Mouse (Mus musculus) kidney, embryonic 16.5 days (tissue): ENCODE measurements around the gene Zc3h18. TPM values are rescaled to one million over a fixed set of nuclear protein-coding genes. Genes with fewer than 3 reads are reported as not detected.
A peak's percentile ranks its signal among the peaks of the same experiment; 100 is the strongest.

Experiments
- ATAC-seq: fragments of 200-750 bp; cut with Nextera tagmentation; 2 replicates; pipeline ENCODE4 v1.8.0; 2017; ENCODE audit warnings: moderate TSS enrichment; ENCODE audit not compliant: low FRiP score, low TSS enrichment
- H3K27ac ChIP-seq: fragments of 300-500 bp; sonication (generic); 2 replicates; pipeline ENCODE4 v1.5.1; 2014; ENCODE audit warnings: low read length
- H3K27me3 ChIP-seq: fragments of 300-500 bp; sonication (generic); 2 replicates; pipeline ENCODE4 v1.6.1; 2014; ENCODE audit warnings: low read length, control low read depth, mixed read lengths; ENCODE audit not compliant: insufficient read depth
- H3K36me3 ChIP-seq: fragments of 300-500 bp; sonication (generic); 2 replicates; pipeline ENCODE4 v1.6.1; 2014; ENCODE audit warnings: low read length, control low read depth, mixed read lengths; ENCODE audit not compliant: insufficient read depth
- H3K4me1 ChIP-seq: fragments of 300-500 bp; sonication (generic); 2 replicates; pipeline ENCODE4 v1.6.1; 2014; ENCODE audit warnings: low read length, control low read depth, mixed read lengths; ENCODE audit not compliant: insufficient read depth
- H3K4me2 ChIP-seq: fragments of 300-500 bp; sonication (generic); replicated peaks from 2 replicates; pipeline ENCODE4 v1.6.1; 2014; ENCODE audit warnings: low read depth, low read length
- H3K4me3 ChIP-seq: fragments of 300-500 bp; sonication (generic); 2 replicates; pipeline ENCODE4 v1.5.1; 2014; ENCODE audit warnings: mild to moderate bottlenecking, low read length
- H3K9ac ChIP-seq: fragments of 300-500 bp; sonication (generic); replicated peaks from 2 replicates; pipeline ENCODE4 v1.6.1; 2014; ENCODE audit warnings: low read length
- H3K9me3 ChIP-seq: fragments of 300-500 bp; sonication (generic); 2 replicates; pipeline ENCODE4 v1.6.1; 2016; ENCODE audit warnings: low read length, control low read depth
- WGBS: fragments of 180-500 bp; shearing (Covaris S2); extraction: QIAGEN DNeasy Blood & Tissue Kit; methylation state at CpG from one replicate; pipeline ENCODE4 v1.1.7; 2014; 5-methylcytosine and 5-hydroxymethylcytosine counted together
- polyA plus RNA-seq: library from polyadenylated mRNA; unstranded; fragments of >200 nt; fragmentation: Nextera tagmentation; extraction: Ambion mirVana; gene quantifications from 2 replicates; pipeline ENCODE4 v1.2.1, GENCODE M21; 2015

Zc3h18 gene
- polyA plus RNA-seq, 1 experiment from 2014 or later = 50.1 TPM

GRCm38 (mm10) chr8:122419881-122420555 is 43.6 kb downstream of the Zc3h18 start:
- Histone ChIP-seq H3K36me3 (peaks cover 36% of the 10 kb centered on the region), H3K9me3 (no peaks in the 10 kb centered on the region), H3K27me3 (no peaks in the 10 kb centered on the region), H3K4me1 (peaks cover 13% of the 10 kb centered on the region), H3K9ac (0 out of 2 replicates have a peak overlapping the region, but pooled peaks have one; percentile 6), H3K4me3 (no peak overlapping the region), H3K4me2 (no peak overlapping the region), H3K27ac (no peak overlapping the region)
- WGBS = 70% methylated on average over 9 of the region's 9 CpGs
- no peak for ATAC-seq

GRCm38 (mm10) chr8:122421376-122422070 is 45.1 kb downstream of the Zc3h18 start, which contains the start of gene Il17c:
TSS of gene Il17c (plus strand) at chr8:122422020.
- no peak within 1 kb of the TSS for H3K4me3 ChIP-seq
- no peak within 1 kb of the TSS for H3K9ac ChIP-seq
- H3K4me1 ChIP-seq = peaks cover 13% of the 10 kb centered on the region
- H3K27me3 ChIP-seq = no peaks in the 10 kb centered on the region
- H3K4me2 ChIP-seq = no peak within 1 kb of the TSS
- ATAC-seq = no peak
- H3K36me3 ChIP-seq = peaks cover 29% of the 10 kb centered on the region
- H3K9me3 ChIP-seq = no peaks in the 10 kb centered on the region
- H3K27ac ChIP-seq = no peak within 1 kb of the TSS
- 70% methylated on average over 14 of the region's 14 CpGs for WGBS

- Histone ChIP-seq H3K4me1 (peaks cover 13% of the 10 kb centered on the region), H3K4me2 (no peak overlapping the region), H3K9ac (no peak overlapping the region), H3K4me3 (no peak overlapping the region), H3K36me3 (peaks cover 14% of the 10 kb centered on the region; the same call in 1 of the 2 replicates), H3K27me3 (no peaks in the 10 kb centered on the region), H3K9me3 (no peaks in the 10 kb centered on the region), H3K27ac (no peak overlapping the region)
- no peak for ATAC-seq
- 86% methylated on average over 24 of the region's 24 CpGs for WGBS
These were observed 46.8 kb downstream of the Zc3h18 start for GRCm38 (mm10) chr8:122423217-122423616.

GRCm38 (mm10) chr8:122423659-122424058 is 47.2 kb downstream of the Zc3h18 start:
- no peaks in the 10 kb centered on the region for H3K27me3 ChIP-seq
- no peak overlapping the region for H3K27ac ChIP-seq
- H3K9me3 ChIP-seq = no peaks in the 10 kb centered on the region
- WGBS = 33% methylated on average over 5 of the region's 5 CpGs
- 0 out of 2 replicates have a peak, but pooled peaks have one; percentile 33 for ATAC-seq
- no peak overlapping the region for H3K4me2 ChIP-seq
- no peak overlapping the region for H3K9ac ChIP-seq
- H3K36me3 ChIP-seq = peaks cover 10% of the 10 kb centered on the region; the same call in 1 of the 2 replicates
- no peak overlapping the region for H3K4me3 ChIP-seq
- H3K4me1 ChIP-seq = peaks cover 13% of the 10 kb centered on the region

- no peak overlapping the region for H3K4me2 ChIP-seq
- H3K9ac ChIP-seq = no peak overlapping the region
- H3K9me3 ChIP-seq = no peaks in the 10 kb centered on the region
- WGBS = 85% methylated on average over 9 of the region's 9 CpGs
- H3K36me3 ChIP-seq = peaks cover 7% of the 10 kb centered on the region; the same call in 1 of the 2 replicates
- peaks cover 24% of the 10 kb centered on the region for H3K4me1 ChIP-seq
- H3K27ac ChIP-seq = no peak overlapping the region
- H3K27me3 ChIP-seq = no peaks in the 10 kb centered on the region
- no peak overlapping the region for H3K4me3 ChIP-seq
- ATAC-seq = no peak
These were observed 49.7 kb downstream of the Zc3h18 start for GRCm38 (mm10) chr8:122426145-122426544.

- ATAC-seq = no peak
- no peak overlapping the region for H3K4me2 ChIP-seq
- no peaks in the 10 kb centered on the region for H3K9me3 ChIP-seq
- no peak overlapping the region for H3K4me3 ChIP-seq
- WGBS = 90% methylated on average over 7 of the region's 7 CpGs
- H3K27ac ChIP-seq = no peak overlapping the region
- no peaks in the 10 kb centered on the region for H3K27me3 ChIP-seq
- H3K4me1 ChIP-seq = peaks cover 36% of the 10 kb centered on the region
- H3K36me3 ChIP-seq = peaks cover 7% of the 10 kb centered on the region; the same call in 1 of the 2 replicates
- H3K9ac ChIP-seq = no peak overlapping the region
These were observed 51.2 kb downstream of the Zc3h18 start for GRCm38 (mm10) chr8:122427607-122428006.

- no peaks in the 10 kb centered on the region for H3K27me3 ChIP-seq
- 84% methylated on average over 9 of the region's 9 CpGs for WGBS
- H3K27ac ChIP-seq = no peak overlapping the region
- no peak overlapping the region for H3K4me3 ChIP-seq
- peaks cover 7% of the 10 kb centered on the region; the same call in 1 of the 2 replicates for H3K36me3 ChIP-seq
- no peaks in the 10 kb centered on the region for H3K9me3 ChIP-seq
- H3K4me2 ChIP-seq = no peak overlapping the region
- no peak for ATAC-seq
- no peak overlapping the region for H3K9ac ChIP-seq
- peaks cover 41% of the 10 kb centered on the region for H3K4me1 ChIP-seq
These were observed 51.8 kb downstream of the Zc3h18 start for GRCm38 (mm10) chr8:122428163-122428562.

- no peak for ATAC-seq
- Histone ChIP-seq H3K9me3 (no peaks in the 10 kb centered on the region), H3K27me3 (no peaks in the 10 kb centered on the region), H3K27ac (peak overlapping the region; percentile 83), H3K4me2 (peak overlapping the region; percentile 21), H3K4me1 (peaks cover 30% of the 10 kb centered on the region), H3K36me3 (peaks cover 9% of the 10 kb centered on the region; the same call in 1 of the 2 replicates), H3K9ac (peak overlapping the region; percentile 5; the same call in 1 of the 2 replicates), H3K4me3 (no peak overlapping the region)
- 68% methylated on average over 10 of the region's 10 CpGs for WGBS
These were observed 53.7 kb downstream of the Zc3h18 start for GRCm38 (mm10) chr8:122430058-122430636.

GRCm38 (mm10) chr8:122430646-122431045 is 54.2 kb downstream of the Zc3h18 start:
- Histone ChIP-seq H3K27me3 (no peaks in the 10 kb centered on the region), H3K9ac (no peak overlapping the region), H3K9me3 (no peaks in the 10 kb centered on the region), H3K4me2 (peak overlapping the region; percentile 21), H3K27ac (peak overlapping the region; percentile 83), H3K36me3 (peaks cover 11% of the 10 kb centered on the region), H3K4me3 (no peak overlapping the region), H3K4me1 (peaks cover 30% of the 10 kb centered on the region)
- peak; percentile 77 for ATAC-seq
- 63% methylated on average over 3 of the region's 3 CpGs for WGBS
